Mouse (Mus musculus) telencephalon, adult 2 months (tissue): ENCODE measurements around the gene Ttl.

Experiments
- DNase-seq: peaks from one replicate; pipeline ENCODE4 v3.0.0-alpha.2; 2011; ENCODE audit warnings: low read depth, low spot score

Gene Ttl

GRCm38 (mm10) chr2:129065437-129066282, at the start of gene Ttl:
Gene Ttl, plus strand, starts transcription at chr2:129065942.
- DNase-seq = no peak

- DNase-seq = no peak
Measured at GRCm38 (mm10) chr2:129020106-129020505, 45.6 kb upstream of the Ttl start.

- no peak for DNase-seq
Measured at GRCm38 (mm10) chr2:129024820-129025219, 40.9 kb upstream of the Ttl start.

GRCm38 (mm10) chr2:129035381-129035780, 30.4 kb upstream of the Ttl start:
- DNase-seq = peak; percentile 8

GRCm38 (mm10) chr2:129038426-129038936, 27.3 kb upstream of the Ttl start:
- no peak for DNase-seq

- no peak for DNase-seq
Measured at GRCm38 (mm10) chr2:129038937-129039631, 26.7 kb upstream of the Ttl start.

GRCm38 (mm10) chr2:129040567-129040966, 25.2 kb upstream of the Ttl start:
- DNase-seq = no peak

GRCm38 (mm10) chr2:129046172-129046845, 19.4 kb upstream of the Ttl start:
- no peak for DNase-seq

- DNase-seq = no peak
Measured at GRCm38 (mm10) chr2:129046846-129047196, 18.9 kb upstream of the Ttl start.

GRCm38 (mm10) chr2:129047811-129048210, 17.9 kb upstream of the Ttl start, which contains the start of gene Vinac1:
Gene Vinac1, minus strand, starts transcription at chr2:129048172.
- no peak for DNase-seq

GRCm38 (mm10) chr2:129052451-129052983, 13.2 kb upstream of the Ttl start:
- no peak for DNase-seq

GRCm38 (mm10) chr2:129055741-129056140, 10.0 kb upstream of the Ttl start:
- no peak for DNase-seq

GRCm38 (mm10) chr2:129056597-129056996, 9.1 kb upstream of the Ttl start:
- DNase-seq = no peak

- DNase-seq = no peak
Measured at GRCm38 (mm10) chr2:129057256-129057655, 8.5 kb upstream of the Ttl start.

GRCm38 (mm10) chr2:129057920-129058361, 7.8 kb upstream of the Ttl start:
- no peak for DNase-seq

- DNase-seq = no peak
Measured at GRCm38 (mm10) chr2:129061456-129062059, 4.2 kb upstream of the Ttl start.

GRCm38 (mm10) chr2:129066326-129066725, 584 bp downstream of the Ttl start:
- DNase-seq = no peak

- no peak for DNase-seq
Measured at GRCm38 (mm10) chr2:129070296-129070695, 4.6 kb downstream of the Ttl start.

GRCm38 (mm10) chr2:129078313-129078712, 12.6 kb downstream of the Ttl start:
- no peak for DNase-seq

- no peak for DNase-seq
Measured at GRCm38 (mm10) chr2:129079194-129079593, 13.5 kb downstream of the Ttl start.

GRCm38 (mm10) chr2:129081097-129081496, 15.4 kb downstream of the Ttl start:
- DNase-seq = no peak
